Mouse (Mus musculus) ES-Bruce4 (cell line): Measurements from ENCODE around the gene Ralgps1. TPM values are rescaled to one million over a fixed set of nuclear protein-coding genes. Genes with fewer than 3 reads are reported as not detected.

ENCODE experiments used
- H3K27ac ChIP-seq: 2 replicates; pipeline ENCODE4 v1.5.1; 2012; ENCODE audit warnings: low read length, inconsistent platforms; ENCODE audit not compliant: insufficient read depth
- H3K27me3 ChIP-seq: 2 replicates; pipeline ENCODE4 v1.6.1; 2012; ENCODE audit warnings: mild to moderate bottlenecking, low read length, inconsistent platforms; ENCODE audit not compliant: control insufficient read depth, poor library complexity, insufficient read depth, severe bottlenecking
- H3K36me3 ChIP-seq: 2 replicates; pipeline ENCODE4 v1.6.1; 2012; ENCODE audit warnings: inconsistent platforms, mild to moderate bottlenecking, low read length, moderate library complexity; ENCODE audit not compliant: control insufficient read depth, poor library complexity, insufficient read depth, severe bottlenecking
- H3K4me1 ChIP-seq: one replicate; pipeline ENCODE4 v1.8.1; 2011; ENCODE audit warnings: low read length; ENCODE audit not compliant: control insufficient read depth, insufficient read depth
- H3K4me3 ChIP-seq: 2 replicates; pipeline ENCODE4 v1.5.1; 2011; ENCODE audit warnings: low read depth, mild to moderate bottlenecking, low read length
- H3K9ac ChIP-seq: 2 replicates; pipeline ENCODE4 v1.6.1; 2012; ENCODE audit warnings: low read depth, mild to moderate bottlenecking, inconsistent platforms; ENCODE audit not compliant: poor library complexity, severe bottlenecking
- H3K9me3 ChIP-seq: replicated peaks from 2 replicates; pipeline ENCODE4 v1.6.1; 2012; ENCODE audit warnings: mild to moderate bottlenecking, low read length, inconsistent platforms; ENCODE audit not compliant: control insufficient read depth, poor library complexity, insufficient read depth, severe bottlenecking
- CTCF ChIP-seq: IDR thresholded peaks from one replicate; pipeline ENCODE4 v1.8.1; 2011; ENCODE audit warnings: low read depth, low read length
- EP300 ChIP-seq: IDR thresholded peaks from 2 replicates; pipeline ENCODE4 v1.6.1; 2011; ENCODE audit warnings: low read depth, low read length; ENCODE audit not compliant: insufficient read depth
- POLR2A ChIP-seq: IDR thresholded peaks from one replicate; pipeline ENCODE4 v1.8.1; 2011; ENCODE audit warnings: low read length; ENCODE audit not compliant: insufficient read depth
- polyA plus RNA-seq: library from polyadenylated mRNA; stranded (reverse); fragments of >200 nt; gene quantifications from 2 replicates; pipeline ENCODE4 v1.2.4, GENCODE M21; 2011; ENCODE audit warnings: low read depth; ENCODE audit not compliant: missing spikeins, insufficient read depth, insufficient read length

Gene Ralgps1
- polyA plus RNA-seq, 1 experiment = 17.0 TPM

DNA sequence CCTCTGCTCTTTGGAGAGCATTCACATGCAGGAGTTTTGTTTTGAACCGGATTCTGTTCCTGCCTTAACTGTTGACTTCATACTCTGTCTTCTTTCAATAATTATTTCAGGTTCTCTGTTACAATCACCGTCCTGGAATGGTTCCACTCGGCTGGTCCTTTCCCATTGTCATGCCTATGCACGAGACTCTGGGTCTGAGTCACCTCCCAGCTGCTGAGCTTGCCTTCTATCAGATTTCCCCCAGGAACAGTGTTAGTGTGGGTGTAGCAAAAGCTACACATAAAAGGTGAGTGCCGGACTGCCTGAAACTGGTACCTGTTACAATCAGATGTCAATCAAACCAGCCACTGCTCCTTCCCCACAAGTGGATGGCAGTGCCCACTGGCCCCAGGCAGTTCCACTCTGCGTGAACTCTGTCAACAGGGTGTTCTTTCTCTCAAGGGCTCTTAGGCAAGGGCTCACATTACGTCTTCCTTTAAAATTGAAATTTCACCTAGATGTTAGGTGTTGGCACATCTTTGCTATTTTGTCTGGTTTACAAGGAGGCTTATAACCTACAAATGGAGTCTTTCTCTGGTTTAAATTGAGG, 13.9 kb downstream of the Ralgps1 start:
- Histone ChIP-seq H3K9ac (no peak overlapping the region), H3K27me3 (no peaks in the 10 kb centered on the region), H3K4me1 (no peaks in the 10 kb centered on the region), H3K4me3 (no peak overlapping the region), H3K27ac (no peak overlapping the region), H3K9me3 (no peaks in the 10 kb centered on the region), H3K36me3 (no peaks in the 10 kb centered on the region)
- TF ChIP-seq CTCF = no peak
- TF ChIP-seq EP300 = no peak
- TF ChIP-seq POLR2A = no peak

DNA sequence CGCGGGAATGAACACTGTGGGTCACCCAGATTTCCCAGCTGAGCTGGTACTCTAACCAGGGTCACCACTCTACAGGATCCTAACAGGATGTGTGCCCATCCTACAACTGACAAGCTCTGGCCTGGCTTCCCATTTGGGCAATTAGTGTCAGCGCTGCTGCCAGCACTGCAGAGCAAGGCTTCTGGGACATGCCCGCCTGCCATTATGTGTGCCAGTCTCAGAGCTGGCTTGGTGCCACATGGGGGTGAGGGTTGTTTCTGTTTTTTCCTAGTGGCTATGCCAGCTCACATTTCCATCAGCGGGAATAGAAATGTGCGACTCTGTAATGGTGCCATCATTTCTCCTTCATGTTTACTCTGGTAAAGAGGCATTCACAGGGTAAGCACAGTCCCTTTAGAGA, 15.7 kb downstream of the Ralgps1 start:
- TF ChIP-seq CTCF (no peak), POLR2A (no peak), EP300 (no peak)
- no peaks in the 10 kb centered on the region for H3K36me3 ChIP-seq
- H3K9ac ChIP-seq = no peak overlapping the region
- H3K4me1 ChIP-seq = no peaks in the 10 kb centered on the region
- no peak overlapping the region for H3K4me3 ChIP-seq
- no peaks in the 10 kb centered on the region for H3K9me3 ChIP-seq
- no peaks in the 10 kb centered on the region for H3K27me3 ChIP-seq
- H3K27ac ChIP-seq = no peak overlapping the region

DNA sequence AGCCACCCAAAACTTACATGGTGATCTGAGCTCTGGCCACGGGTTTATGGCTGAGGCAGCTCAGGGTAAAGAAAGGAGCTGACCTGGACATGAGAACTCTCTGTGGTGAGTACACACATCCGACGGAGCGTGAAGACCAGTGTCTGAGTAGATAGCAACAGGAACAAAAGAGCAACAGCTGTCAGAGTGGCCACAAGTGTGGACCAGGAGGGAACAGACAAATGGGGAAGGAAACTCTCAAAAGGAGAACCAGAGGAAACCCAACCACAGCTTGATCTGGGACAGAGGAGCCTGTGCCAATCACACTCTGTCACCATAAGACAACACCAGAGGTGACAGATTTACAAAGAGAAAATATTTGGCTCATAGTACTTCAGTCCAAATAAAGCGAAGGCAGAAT, 17.9 kb downstream of the Ralgps1 start:
- no peaks in the 10 kb centered on the region for H3K27me3 ChIP-seq
- no peak overlapping the region for H3K4me3 ChIP-seq
- H3K9me3 ChIP-seq = no peaks in the 10 kb centered on the region
- no peak for TF ChIP-seq CTCF
- TF ChIP-seq POLR2A = no peak
- TF ChIP-seq EP300 = no peak
- no peak overlapping the region for H3K9ac ChIP-seq
- no peaks in the 10 kb centered on the region for H3K4me1 ChIP-seq
- H3K36me3 ChIP-seq = no peaks in the 10 kb centered on the region
- H3K27ac ChIP-seq = no peak overlapping the region

DNA sequence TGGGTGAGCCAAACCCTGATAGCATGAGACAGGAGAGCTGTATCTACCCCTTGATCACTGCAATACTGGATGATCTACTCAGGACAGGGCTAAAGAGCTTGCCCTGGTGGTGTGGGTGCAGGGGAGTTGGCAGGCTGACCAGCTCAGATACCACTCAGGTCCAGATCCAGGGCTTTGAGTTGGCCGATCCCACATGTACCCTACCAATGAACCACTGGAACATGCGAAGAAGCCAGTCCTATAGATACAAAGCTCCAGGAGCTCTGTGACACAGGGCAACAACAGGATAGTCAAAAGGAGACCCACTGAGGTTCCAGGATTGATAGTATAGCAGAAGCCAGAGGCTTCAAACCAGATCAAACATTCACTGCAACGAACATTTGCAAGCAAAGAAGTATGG, 19.8 kb downstream of the Ralgps1 start:
- Histone ChIP-seq H3K36me3 (no peaks in the 10 kb centered on the region), H3K4me1 (no peaks in the 10 kb centered on the region), H3K9ac (no peak overlapping the region), H3K9me3 (no peaks in the 10 kb centered on the region), H3K27ac (no peak overlapping the region), H3K4me3 (no peak overlapping the region), H3K27me3 (no peaks in the 10 kb centered on the region)
- TF ChIP-seq EP300 (no peak), CTCF (no peak), POLR2A (no peak)

DNA sequence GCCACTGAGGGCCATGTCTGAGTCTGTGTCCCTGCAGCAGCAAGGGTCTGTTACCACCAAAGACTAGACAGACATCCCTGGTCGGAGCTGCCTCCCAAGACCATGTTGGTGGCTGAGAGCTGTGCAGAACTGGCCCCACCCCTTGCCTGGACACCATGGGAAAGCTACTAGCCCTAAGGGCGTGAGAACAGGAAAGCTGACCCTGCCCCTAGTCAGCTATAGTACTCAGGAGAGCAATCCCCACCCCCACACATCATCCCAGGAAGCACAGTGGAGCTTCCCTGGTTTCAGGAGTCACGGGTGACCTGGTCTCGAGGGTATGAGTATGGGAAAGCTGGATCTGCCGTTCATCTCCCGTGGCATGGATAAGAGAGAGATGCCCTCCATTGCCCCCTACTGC, 20.4 kb downstream of the Ralgps1 start:
- Histone ChIP-seq H3K9ac (no peak overlapping the region), H3K36me3 (no peaks in the 10 kb centered on the region), H3K27me3 (no peaks in the 10 kb centered on the region), H3K27ac (no peak overlapping the region), H3K4me1 (no peaks in the 10 kb centered on the region), H3K4me3 (no peak overlapping the region), H3K9me3 (no peaks in the 10 kb centered on the region)
- TF ChIP-seq EP300 = no peak
- TF ChIP-seq POLR2A = no peak
- TF ChIP-seq CTCF = no peak

DNA sequence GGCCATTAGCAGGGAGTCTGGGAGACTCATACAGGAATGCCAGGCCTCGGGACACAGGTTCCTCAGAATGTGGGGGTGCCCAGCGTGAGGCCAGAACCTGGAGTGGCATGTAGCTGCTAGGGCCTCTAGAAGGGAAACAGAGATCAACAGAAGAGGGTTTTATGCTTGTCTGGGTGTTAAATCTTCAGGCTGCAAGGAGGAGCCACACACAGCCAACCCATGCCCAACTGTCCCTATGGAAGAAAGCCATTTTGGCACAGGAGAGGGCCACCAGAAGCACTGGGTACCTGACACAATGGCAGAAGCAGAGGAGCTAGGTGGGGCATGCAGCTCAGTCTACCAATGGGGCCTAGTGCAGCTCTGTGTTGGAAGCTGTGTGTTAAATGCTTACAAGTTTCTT, 21.7 kb downstream of the Ralgps1 start:
- Histone ChIP-seq H3K9ac (no peak overlapping the region), H3K9me3 (no peaks in the 10 kb centered on the region), H3K4me3 (no peak overlapping the region), H3K36me3 (no peaks in the 10 kb centered on the region), H3K27me3 (no peaks in the 10 kb centered on the region), H3K4me1 (no peaks in the 10 kb centered on the region), H3K27ac (no peak overlapping the region)
- no peak for TF ChIP-seq EP300
- no peak for TF ChIP-seq POLR2A
- no peak for TF ChIP-seq CTCF
